In the genomic region with DNA sequence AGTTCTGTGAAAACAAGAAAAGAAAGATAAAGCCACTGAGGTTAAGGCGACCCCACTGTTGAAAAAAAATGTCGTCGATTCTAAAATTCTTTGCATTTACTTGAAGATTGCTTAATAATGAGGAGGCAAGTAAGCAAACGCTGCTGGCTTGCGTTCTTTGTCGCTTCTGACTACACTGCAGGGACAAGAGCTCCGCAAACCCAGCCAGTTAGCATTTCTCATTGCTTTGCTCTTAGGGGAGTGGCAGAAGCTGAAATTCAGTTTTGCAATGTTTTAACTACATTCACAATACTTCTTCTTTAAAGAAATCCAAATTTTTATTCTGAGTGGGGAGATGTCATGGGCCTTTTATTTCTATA, we compare ENCODE assay signal across 11 mouse cellular contexts. TPM values are rescaled to one million over a fixed set of nuclear protein-coding genes. Genes with fewer than 3 reads are reported as not detected.
DNase-seq lines count a peak whose midpoint lies in the region; ATAC-seq and TF ChIP-seq lines count a peak whose summit lies in the region.
"Had no signal": no experiment of that assay in that cellular context is flagged by ENCODE, and none has a peak within 500 bp of the region (broad histone marks: within the 10 kb centered on the region; RNA-seq: fewer than 3 reads in every experiment).

No protein-coding gene starts in this region.

- no peaks in the 10 kb centered on the region for H3K4me1 ChIP-seq in heart, embryonic 16.5 days (ENCODE audit: control insufficient read depth, insufficient read depth, low read length)
- H3K4me1 ChIP-seq in embryonic facial prominence, embryonic 13.5 days: no peaks in the 10 kb centered on the region
- no peaks in the 10 kb centered on the region; the same call in 1 of the 2 replicates for H3K4me1 ChIP-seq in hindbrain, embryonic 16.5 days (ENCODE audit: control insufficient read depth, insufficient read depth, low read depth, low read length)
- H3K4me1 ChIP-seq in intestine, embryonic 15.5 days (replicated peaks): no peaks in the 10 kb centered on the region
- H3K4me1 ChIP-seq: megakaryocyte, embryonic 14.5 days had no signal

- H3K9me3 ChIP-seq in heart, embryonic 16.5 days (replicated peaks; ENCODE audit: control insufficient read depth, low read length): no peaks in the 10 kb centered on the region
- no peaks in the 10 kb centered on the region for H3K9me3 ChIP-seq in embryonic facial prominence, embryonic 13.5 days
- no peaks in the 10 kb centered on the region for H3K9me3 ChIP-seq in hindbrain, embryonic 16.5 days (ENCODE audit: control insufficient read depth, low read length)
- H3K9me3 ChIP-seq in intestine, embryonic 15.5 days: no peaks in the 10 kb centered on the region
- H3K9me3 ChIP-seq: megakaryocyte, embryonic 14.5 days had no signal

- H3K4me2 ChIP-seq in heart, embryonic 16.5 days (ENCODE audit: low read depth, low read length): peak overlapping the region; percentile 52
- peak overlapping the region; percentile 28 for H3K4me2 ChIP-seq in embryonic facial prominence, embryonic 13.5 days
- peak overlapping the region; percentile 51 for H3K4me2 ChIP-seq in hindbrain, embryonic 16.5 days (ENCODE audit: low read length)
- H3K4me2 ChIP-seq in intestine, embryonic 15.5 days (replicated peaks): no peak overlapping the region

- no peak overlapping the region for H3K27ac ChIP-seq in heart, embryonic 16.5 days (ENCODE audit: low read length)
- no peak overlapping the region for H3K27ac ChIP-seq in embryonic facial prominence, embryonic 13.5 days
- H3K27ac ChIP-seq in hindbrain, embryonic 16.5 days (ENCODE audit: low read depth, low read length): no peak overlapping the region
- H3K27ac ChIP-seq in intestine, embryonic 15.5 days: no peak overlapping the region
- H3K27ac ChIP-seq: layer of hippocampus, adult 2 months had no signal

- no peaks in the 10 kb centered on the region for H3K27me3 ChIP-seq in heart, embryonic 16.5 days (ENCODE audit: control insufficient read depth, insufficient read depth, low read length)
- no peaks in the 10 kb centered on the region for H3K27me3 ChIP-seq in embryonic facial prominence, embryonic 13.5 days
- H3K27me3 ChIP-seq in hindbrain, embryonic 16.5 days (replicated peaks; ENCODE audit: control insufficient read depth, insufficient read depth, low read length): no peaks in the 10 kb centered on the region; the same call in 1 of the 2 replicates
- H3K27me3 ChIP-seq in intestine, embryonic 15.5 days (replicated peaks): no peaks in the 10 kb centered on the region
- H3K27me3 ChIP-seq: megakaryocyte, embryonic 14.5 days had no signal

- 0 out of 2 replicates have a peak overlapping the region, but pooled peaks have one; percentile 43 for H3K9ac ChIP-seq in heart, embryonic 16.5 days (ENCODE audit: low read length)
- H3K9ac ChIP-seq in embryonic facial prominence, embryonic 13.5 days: no peak overlapping the region
- no peak overlapping the region for H3K9ac ChIP-seq in hindbrain, embryonic 16.5 days (ENCODE audit: low read depth, low read length)
- no peak overlapping the region for H3K9ac ChIP-seq in intestine, embryonic 15.5 days

- DNase-seq in heart, adult 9 months (ENCODE audit: low spot score in 2 of 2): no peak
- DNase-seq in brain, embryonic 14.5 days (ENCODE audit: low read depth): peak; percentile 45
- DNase-seq in frontal cortex, postnatal 10 days (ENCODE audit: low spot score in 2 of 2): no peak
- no peak for DNase-seq in spleen, postnatal 10 days (ENCODE audit: low spot score in 2 of 2)

- no peak for ATAC-seq in heart, embryonic 16.5 days (replicated peaks; ENCODE audit: extremely low read depth, insufficient read depth, low FRiP score)
- no peak for ATAC-seq in embryonic facial prominence, embryonic 13.5 days (ENCODE audit: insufficient number of reproducible peaks, insufficient read depth, low FRiP score, low TSS enrichment, low read depth)
- no peak for ATAC-seq in hindbrain, embryonic 16.5 days
- ATAC-seq in intestine, embryonic 15.5 days: no peak
- ATAC-seq: intestine, embryonic 16.5 days had no signal

- peak overlapping the region; percentile 8; the same call in 1 of the 2 replicates for H3K4me3 ChIP-seq in heart, embryonic 16.5 days (ENCODE audit: low read length)
- H3K4me3 ChIP-seq in embryonic facial prominence, embryonic 13.5 days: no peak overlapping the region
- H3K4me3 ChIP-seq in hindbrain, embryonic 16.5 days (ENCODE audit: low read length): no peak overlapping the region
- H3K4me3 ChIP-seq in intestine, embryonic 15.5 days (replicated peaks): no peak overlapping the region
- H3K4me3 ChIP-seq: megakaryocyte, embryonic 14.5 days had no signal

- no peaks in the 10 kb centered on the region for H3K36me3 ChIP-seq in heart, embryonic 16.5 days (ENCODE audit: control insufficient read depth, insufficient read depth)
- no peaks in the 10 kb centered on the region for H3K36me3 ChIP-seq in embryonic facial prominence, embryonic 13.5 days
- no peaks in the 10 kb centered on the region for H3K36me3 ChIP-seq in hindbrain, embryonic 16.5 days (ENCODE audit: control insufficient read depth, insufficient read depth, low read length)
- no peaks in the 10 kb centered on the region for H3K36me3 ChIP-seq in intestine, embryonic 15.5 days

- WGBS in heart, embryonic 16.5 days: 36% methylated on average over 7 of the region's 7 CpGs
- 43% methylated on average over 7 of the region's 7 CpGs for WGBS in embryonic facial prominence, embryonic 13.5 days
- WGBS in hindbrain, embryonic 16.5 days: 25% methylated on average over 7 of the region's 7 CpGs
- 34% methylated on average over 7 of the region's 7 CpGs for WGBS in intestine, embryonic 15.5 days

- no peak for TF ChIP-seq POLR2A in brain, embryonic 14.5 days (IDR thresholded peaks at IDR 0.05; ENCODE audit: borderline replicate concordance, extremely low read depth, insufficient read depth, insufficient read length, poor library complexity, severe bottlenecking)

- no peak for TF ChIP-seq CTCF in brain, embryonic 14.5 days (IDR thresholded peaks at IDR 0.05; ENCODE audit: borderline replicate concordance, extremely low read depth, insufficient read depth, insufficient read length)

RNA-seq across cellular contexts. Expression of gene Mocs2, which starts 38.2 kb away (rescaled TPM):
- 65.5 and 69.3 TPM in 2 replicates for polyA plus RNA-seq in heart, embryonic 16.5 days (2015; fragmentation: Nextera tagmentation; extraction: Ambion mirVana)
- polyA plus RNA-seq in brain, embryonic 14.5 days (2012; rRNA removed): 58.1 and 61.9 TPM in 2 replicates
- polyA plus RNA-seq in embryonic facial prominence, embryonic 13.5 days (2015; fragmentation: Nextera tagmentation; extraction: Ambion mirVana): 100 TPM in 2 replicates
- 136 and 144 TPM in 2 replicates for polyA plus RNA-seq in hindbrain, embryonic 16.5 days (2015; fragmentation: Nextera tagmentation; extraction: Ambion mirVana)
- 104 TPM in 2 replicates for polyA plus RNA-seq in intestine, embryonic 15.5 days (2015; fragmentation: Nextera tagmentation; extraction: Ambion mirVana)
